Mouse (Mus musculus): ENCODE measurements at regions not wholly inside any gene's neighbourhood (a gene's known extent, or its start where the extent isn't known, plus 50 kb on each side); places are given as distances from the start of the nearest gene placed in this dataset.

DNA sequence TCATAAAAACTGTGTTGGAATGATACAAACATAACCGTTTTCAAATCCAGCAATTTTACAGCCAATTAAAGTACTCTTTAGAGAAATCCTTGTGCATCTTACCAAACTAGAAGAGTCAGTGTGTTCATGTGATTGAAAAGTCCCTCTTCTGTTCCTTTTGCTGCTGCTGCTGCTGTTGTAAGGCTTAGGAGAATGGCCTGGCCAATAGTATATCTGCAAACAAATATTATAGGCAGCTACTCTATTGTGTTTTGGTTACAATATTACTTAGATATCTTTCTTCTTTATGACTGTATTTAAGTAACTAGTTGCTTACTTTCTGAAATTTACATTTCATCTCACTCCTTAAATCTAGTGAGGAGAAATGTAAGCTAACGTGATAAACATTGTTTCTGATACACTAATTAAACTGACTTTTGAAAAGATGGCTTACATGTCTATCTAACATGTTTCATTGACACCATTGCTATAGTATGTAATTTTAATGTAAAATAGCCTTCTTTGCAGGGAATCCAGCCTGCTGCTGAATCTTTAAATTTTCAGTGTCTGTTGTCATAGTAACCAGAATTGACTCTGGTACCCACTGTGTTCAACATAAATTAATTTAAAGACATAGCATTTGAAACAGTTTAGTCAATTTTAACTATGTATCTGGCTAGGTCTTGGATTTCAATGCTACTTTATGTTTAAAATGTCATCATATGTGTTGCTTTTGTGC, 139.7 kb upstream of the Slco6d1 start:
- no peak overlapping the region for H3K9ac ChIP-seq (replicated peaks; ENCODE audit: low read length, poor library complexity, severe bottlenecking)
- WGBS, result 38% methylated on average over 2 of the region's 2 CpGs

DNA sequence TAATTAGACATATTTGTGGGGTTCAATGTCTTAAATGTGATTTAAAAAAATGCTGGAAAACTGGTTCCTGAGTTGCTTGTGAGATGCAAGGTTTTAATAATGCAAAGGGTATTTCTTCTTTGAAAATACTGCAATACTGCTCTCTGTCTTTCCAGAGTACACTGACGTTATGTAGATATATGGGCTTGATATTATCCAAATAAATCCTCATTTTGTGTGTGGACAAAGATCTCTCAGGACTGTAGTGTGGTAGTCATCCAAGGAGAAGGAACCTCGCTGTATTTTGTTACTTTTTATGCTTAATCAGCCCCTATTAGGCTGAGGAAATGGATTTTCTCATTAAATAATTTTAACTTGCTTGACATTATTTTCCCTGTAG, 139.2 kb upstream of the Slco6d1 start:
- peak overlapping the region; percentile 7; the same call in 1 of the 2 replicates for H3K27ac ChIP-seq (ENCODE audit: low read depth, low read length)
- H3K4me2 ChIP-seq (ENCODE audit: low read depth, low read length, poor library complexity, severe bottlenecking), result no peak overlapping the region
- no peak overlapping the region for H3K9ac ChIP-seq (replicated peaks; ENCODE audit: low read length, poor library complexity, severe bottlenecking)
- DNase-seq (ENCODE audit: low spot score) (no peak), ATAC-seq (ENCODE audit: low FRiP score) (no peak; the same call in 1 of the 2 replicates)
- WGBS, result 43% methylated on average over 2 of the region's 2 CpGs
- TF ChIP-seq CTCF (IDR thresholded peaks at IDR 0.05), result no peak
- H3K9me3 ChIP-seq (ENCODE audit: low read length), result no peaks in the 10 kb centered on the region
- no peaks in the 10 kb centered on the region for H3K27me3 ChIP-seq (ENCODE audit: insufficient read depth, low read length)
- peaks cover 6% of the 10 kb centered on the region; the same call in 1 of the 2 replicates for H3K4me1 ChIP-seq (ENCODE audit: insufficient read depth, low read length)
- no peaks in the 10 kb centered on the region for H3K36me3 ChIP-seq (ENCODE audit: insufficient read depth, low read length)
- H3K4me3 ChIP-seq (ENCODE audit: low read depth, low read length), result no peak overlapping the region

More for the DNA sequence above, 139.7 kb upstream of the Slco6d1 start:
- no peak for TF ChIP-seq CTCF (IDR thresholded peaks at IDR 0.05)
- ATAC-seq (ENCODE audit: low FRiP score), result peak; percentile 84; the same call in 1 of the 2 replicates
- Histone ChIP-seq H3K9me3 (ENCODE audit: low read length) (no peaks in the 10 kb centered on the region), H3K36me3 (ENCODE audit: insufficient read depth, low read length) (no peaks in the 10 kb centered on the region), H3K27me3 (ENCODE audit: insufficient read depth, low read length) (no peaks in the 10 kb centered on the region), H3K4me1 (ENCODE audit: insufficient read depth, low read length) (peaks cover 6% of the 10 kb centered on the region; the same call in 1 of the 2 replicates), H3K4me3 (ENCODE audit: low read depth, low read length) (no peak overlapping the region), H3K27ac (ENCODE audit: low read depth, low read length) (peak overlapping the region; percentile 63), H3K4me2 (ENCODE audit: low read depth, low read length, poor library complexity, severe bottlenecking) (no peak overlapping the region)
- peak; percentile 34 for DNase-seq (ENCODE audit: low spot score)

DNA sequence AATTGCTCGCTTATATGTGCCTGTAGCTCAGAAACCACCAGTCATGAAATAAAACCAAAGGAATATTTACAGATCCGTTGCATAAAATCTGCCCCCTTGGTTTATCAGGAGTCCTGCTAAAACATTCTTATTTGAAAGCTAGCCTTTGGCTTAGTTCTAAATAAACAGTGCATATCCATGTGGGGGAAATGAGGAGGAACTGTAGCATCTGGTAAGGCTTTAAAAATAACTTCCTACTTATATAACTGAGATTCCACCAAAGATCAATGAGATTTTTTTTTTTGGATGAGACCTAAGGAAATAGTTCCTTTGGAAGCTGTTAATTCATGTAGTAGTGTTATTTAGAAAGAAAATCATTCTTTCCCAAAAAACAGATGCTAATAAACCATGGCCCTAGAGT, 117.8 kb upstream of the Slco6d1 start:
- ATAC-seq (ENCODE audit: low FRiP score), result no peak
- Histone ChIP-seq H3K27me3 (ENCODE audit: insufficient read depth, low read length) (no peaks in the 10 kb centered on the region), H3K4me2 (ENCODE audit: low read depth, low read length, poor library complexity, severe bottlenecking) (no peak overlapping the region), H3K9me3 (ENCODE audit: low read length) (no peaks in the 10 kb centered on the region), H3K9ac (replicated peaks; ENCODE audit: low read length, poor library complexity, severe bottlenecking) (no peak overlapping the region), H3K36me3 (ENCODE audit: insufficient read depth, low read length) (no peaks in the 10 kb centered on the region), H3K4me3 (ENCODE audit: low read depth, low read length) (no peak overlapping the region), H3K27ac (ENCODE audit: low read depth, low read length) (no peak overlapping the region), H3K4me1 (ENCODE audit: insufficient read depth, low read length) (no peaks in the 10 kb centered on the region)
- TF ChIP-seq CTCF (IDR thresholded peaks at IDR 0.05), result no peak
- 68% methylated on average over 2 of the region's 2 CpGs for WGBS
- no peak for DNase-seq (ENCODE audit: low spot score)

DNA sequence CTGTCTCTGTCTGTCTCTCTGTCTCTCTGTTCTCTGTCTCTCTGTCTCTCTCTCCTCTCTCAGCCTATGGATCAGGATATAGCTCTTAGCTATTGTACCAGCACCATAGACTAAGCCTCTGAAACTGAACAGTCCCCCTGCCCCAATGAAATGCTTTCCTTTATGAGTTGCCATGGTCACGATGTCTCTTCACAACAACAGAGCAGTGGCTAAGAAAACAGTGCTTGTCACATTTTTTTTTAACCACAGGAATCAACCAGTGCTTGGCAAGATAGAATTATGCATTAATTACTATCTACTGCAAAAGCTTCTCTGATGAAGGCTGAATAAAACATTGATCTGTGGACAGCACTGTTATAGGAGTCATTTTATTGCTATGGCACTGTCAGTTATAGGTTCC, 114.6 kb upstream of the Slco6d1 start:
- Histone ChIP-seq H3K27ac (ENCODE audit: low read depth, low read length) (no peak overlapping the region), H3K4me2 (ENCODE audit: low read depth, low read length, poor library complexity, severe bottlenecking) (no peak overlapping the region), H3K9ac (replicated peaks; ENCODE audit: low read length, poor library complexity, severe bottlenecking) (no peak overlapping the region), H3K4me3 (ENCODE audit: low read depth, low read length) (no peak overlapping the region), H3K27me3 (ENCODE audit: insufficient read depth, low read length) (no peaks in the 10 kb centered on the region), H3K9me3 (ENCODE audit: low read length) (no peaks in the 10 kb centered on the region), H3K36me3 (ENCODE audit: insufficient read depth, low read length) (no peaks in the 10 kb centered on the region), H3K4me1 (ENCODE audit: insufficient read depth, low read length) (no peaks in the 10 kb centered on the region)
- ATAC-seq (ENCODE audit: low FRiP score) (no peak), DNase-seq (ENCODE audit: low spot score) (no peak)
- TF ChIP-seq CTCF (IDR thresholded peaks at IDR 0.05), result no peak
- WGBS, result 73% methylated on average over 1 of the region's 1 CpGs

DNA sequence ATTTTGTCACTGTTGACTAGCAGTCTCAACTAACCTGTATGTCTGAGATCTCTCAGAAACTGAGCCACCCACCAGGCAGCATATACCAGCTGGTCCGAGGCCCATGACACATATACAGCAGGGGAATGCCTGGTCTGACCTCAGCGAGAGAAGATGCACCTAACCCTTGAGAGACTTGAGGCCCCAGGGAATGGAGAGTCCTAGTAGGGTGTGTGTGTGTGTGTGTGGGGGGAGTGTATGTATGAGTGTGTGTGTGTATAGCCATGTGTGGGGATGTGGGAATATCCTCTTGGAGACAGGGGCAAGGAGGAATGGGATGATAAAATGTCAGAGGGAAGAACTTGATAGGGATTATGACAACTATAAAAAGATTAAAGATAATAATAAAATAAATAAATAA, 113.4 kb upstream of the Slco6d1 start:
- no peak for ATAC-seq (ENCODE audit: low FRiP score)

DNA sequence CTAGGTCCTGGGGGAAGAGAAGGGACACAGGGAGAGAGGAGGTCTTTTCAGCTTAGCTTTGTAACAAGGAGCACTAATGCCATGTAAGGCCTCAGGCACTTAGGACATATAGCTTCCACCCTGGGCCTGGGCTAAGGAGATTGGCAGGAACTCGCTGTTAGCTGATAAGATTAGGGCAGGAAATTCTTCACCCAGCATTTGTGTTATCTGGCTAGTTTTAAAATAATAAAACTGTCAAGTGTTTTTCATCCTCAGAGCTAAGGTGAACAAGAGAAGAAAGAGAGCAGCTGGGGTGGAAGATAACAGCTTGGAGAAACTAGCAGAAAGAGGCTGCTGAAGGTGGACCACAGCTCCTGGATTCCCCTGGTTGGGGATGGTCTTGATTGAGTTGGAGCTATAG, 111.0 kb upstream of the Slco6d1 start:
- 82% methylated on average over 1 of the region's 1 CpGs for WGBS
- DNase-seq (ENCODE audit: low spot score) (no peak), ATAC-seq (ENCODE audit: low FRiP score) (no peak)
- no peak overlapping the region for H3K4me2 ChIP-seq (ENCODE audit: low read depth, low read length, poor library complexity, severe bottlenecking)
- no peaks in the 10 kb centered on the region for H3K4me1 ChIP-seq (ENCODE audit: insufficient read depth, low read length)
- no peak for TF ChIP-seq CTCF (IDR thresholded peaks at IDR 0.05)
- no peaks in the 10 kb centered on the region for H3K36me3 ChIP-seq (ENCODE audit: insufficient read depth, low read length)
- H3K9ac ChIP-seq (replicated peaks; ENCODE audit: low read length, poor library complexity, severe bottlenecking), result no peak overlapping the region
- no peak overlapping the region for H3K27ac ChIP-seq (ENCODE audit: low read depth, low read length)
- H3K9me3 ChIP-seq (ENCODE audit: low read length), result no peaks in the 10 kb centered on the region
- H3K27me3 ChIP-seq (ENCODE audit: insufficient read depth, low read length), result no peaks in the 10 kb centered on the region
- no peak overlapping the region for H3K4me3 ChIP-seq (ENCODE audit: low read depth, low read length)

More for the DNA sequence above, 113.4 kb upstream of the Slco6d1 start:
- DNase-seq (ENCODE audit: low spot score), result no peak
- no peak overlapping the region for H3K9ac ChIP-seq (replicated peaks; ENCODE audit: low read length, poor library complexity, severe bottlenecking)
- WGBS, result 98% methylated on average over 2 of the region's 2 CpGs
- no peak overlapping the region for H3K4me3 ChIP-seq (ENCODE audit: low read depth, low read length)
- H3K4me1 ChIP-seq (ENCODE audit: insufficient read depth, low read length), result no peaks in the 10 kb centered on the region
- no peaks in the 10 kb centered on the region for H3K9me3 ChIP-seq (ENCODE audit: low read length)
- H3K36me3 ChIP-seq (ENCODE audit: insufficient read depth, low read length), result no peaks in the 10 kb centered on the region
- H3K4me2 ChIP-seq (ENCODE audit: low read depth, low read length, poor library complexity, severe bottlenecking), result no peak overlapping the region
- no peaks in the 10 kb centered on the region for H3K27me3 ChIP-seq (ENCODE audit: insufficient read depth, low read length)
- no peak overlapping the region for H3K27ac ChIP-seq (ENCODE audit: low read depth, low read length)
- TF ChIP-seq CTCF (IDR thresholded peaks at IDR 0.05), result no peak
